Mouse (Mus musculus) limb, embryonic 13.5 days (tissue): ENCODE data around the gene Sorcs2. TPM values are rescaled to one million over a fixed set of nuclear protein-coding genes. Genes with fewer than 3 reads are reported as not detected.

Experiments used
- ATAC-seq: fragments of 200-750 bp; cut with Nextera tagmentation; 2 replicates; pipeline ENCODE4 v1.8.0; 2017; ENCODE audit warnings: low read depth, moderate number of reproducible peaks, moderate TSS enrichment; ENCODE audit not compliant: low FRiP score
- H3K27ac ChIP-seq: fragments of 300-500 bp; sonication (generic); 2 replicates; pipeline ENCODE4 v1.5.1; 2015; ENCODE audit warnings: inconsistent platforms, mild to moderate bottlenecking, moderate library complexity
- H3K27me3 ChIP-seq: fragments of 300-500 bp; sonication (generic); 2 replicates; pipeline ENCODE4 v1.6.1; 2015; ENCODE audit warnings: mild to moderate bottlenecking, inconsistent platforms
- H3K36me3 ChIP-seq: fragments of 300-500 bp; sonication (generic); 2 replicates; pipeline ENCODE4 v1.6.1; 2015; ENCODE audit warnings: inconsistent platforms, mild to moderate bottlenecking, moderate library complexity
- H3K4me1 ChIP-seq: fragments of 300-500 bp; sonication (generic); 2 replicates; pipeline ENCODE4 v1.6.1; 2015; ENCODE audit warnings: inconsistent platforms
- H3K4me2 ChIP-seq: fragments of 300-500 bp; sonication (generic); replicated peaks from 2 replicates; pipeline ENCODE4 v1.6.1; 2015; ENCODE audit warnings: inconsistent platforms, mild to moderate bottlenecking, moderate library complexity
- H3K4me3 ChIP-seq: fragments of 300-500 bp; sonication (generic); 2 replicates; pipeline ENCODE4 v1.5.1; 2015; ENCODE audit warnings: moderate library complexity, mild to moderate bottlenecking, inconsistent platforms
- H3K9ac ChIP-seq: fragments of 300-500 bp; sonication (generic); 2 replicates; pipeline ENCODE4 v1.6.1; 2015; ENCODE audit warnings: mild to moderate bottlenecking, inconsistent platforms
- H3K9me3 ChIP-seq: fragments of 300-500 bp; sonication (generic); 2 replicates; pipeline ENCODE4 v1.6.1; 2016; ENCODE audit warnings: inconsistent platforms
- WGBS: fragments of 180-500 bp; shearing (Covaris S2); methylation state at CpG from one replicate; pipeline ENCODE4 v1.1.7; 2015; 5-methylcytosine and 5-hydroxymethylcytosine counted together
- polyA plus RNA-seq: library from polyadenylated mRNA; unstranded; fragments of >200 nt; fragmentation: Nextera tagmentation; extraction: Ambion mirVana; gene quantifications from 2 replicates; pipeline ENCODE4 v1.2.1, GENCODE M21; 2015

The Sorcs2 gene
- polyA plus RNA-seq, 1 experiment from 2014 or later, result 23.0 TPM

DNA sequence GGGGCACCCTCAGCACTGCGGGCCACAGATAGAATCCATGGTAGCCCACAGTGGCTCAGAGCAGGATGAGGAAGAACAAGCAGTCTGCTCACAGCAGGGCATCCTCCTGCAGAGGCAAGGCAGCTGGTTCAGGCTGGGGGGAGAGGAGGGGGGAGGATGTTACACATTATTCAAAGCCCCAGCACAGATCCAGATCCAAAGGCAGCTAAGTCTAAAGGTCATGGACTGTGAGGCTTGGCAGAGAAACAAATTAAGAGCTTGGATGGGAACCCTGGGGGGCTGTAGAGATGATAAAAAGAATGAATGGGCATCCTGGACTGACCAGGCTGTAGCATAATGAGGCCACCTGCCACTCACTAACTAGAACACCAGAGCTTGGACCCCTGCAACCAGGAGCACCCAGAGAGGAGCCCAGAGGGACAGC is 28.7 kb downstream of the Sorcs2 start:
- H3K4me1 ChIP-seq, result peaks cover 76% of the 10 kb centered on the region
- no peak overlapping the region for H3K4me2 ChIP-seq

DNA sequence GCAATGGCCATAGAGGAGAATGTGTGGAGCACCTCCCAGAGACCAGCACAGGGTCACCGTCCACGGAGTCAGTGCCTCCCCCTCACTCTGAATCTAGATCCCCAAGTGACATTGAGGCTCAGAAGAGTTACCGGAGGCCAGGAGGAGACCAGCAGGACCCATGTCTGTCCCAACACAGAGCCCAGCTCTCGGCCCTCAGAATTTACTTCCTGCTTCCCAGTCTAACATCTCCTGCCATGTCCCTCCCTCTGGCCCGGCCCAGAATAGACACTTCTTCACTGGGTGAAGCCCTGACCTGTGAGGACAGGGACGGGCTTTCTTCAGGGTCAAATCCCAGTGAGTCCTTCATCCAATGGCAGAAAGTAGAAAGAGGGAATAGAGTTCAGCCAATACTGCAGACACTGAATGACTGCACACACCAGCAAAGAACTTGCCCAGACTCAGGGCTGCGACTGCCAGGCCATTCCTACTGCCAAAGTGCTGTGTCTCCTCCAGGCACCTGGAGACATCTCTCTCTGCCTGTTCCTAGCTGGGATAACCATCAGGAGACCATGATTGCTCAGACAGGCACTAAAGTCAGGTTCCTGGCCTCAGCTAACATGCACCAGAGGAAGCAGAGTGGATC is 29.3 kb downstream of the Sorcs2 start:
- H3K4me3 ChIP-seq, result no peak overlapping the region
- H3K27ac ChIP-seq, result no peak overlapping the region
- ATAC-seq, result no peak
- H3K4me2 ChIP-seq, result no peak overlapping the region
- H3K36me3 ChIP-seq, result no peaks in the 10 kb centered on the region
- 79% methylated on average over 7 of the region's 7 CpGs for WGBS
- peaks cover 70% of the 10 kb centered on the region for H3K4me1 ChIP-seq
- no peak overlapping the region for H3K9ac ChIP-seq
- H3K27me3 ChIP-seq, result no peaks in the 10 kb centered on the region
- no peaks in the 10 kb centered on the region for H3K9me3 ChIP-seq

More for the DNA sequence above, 28.7 kb downstream of the Sorcs2 start:
- Histone ChIP-seq H3K27me3 (no peaks in the 10 kb centered on the region), H3K9me3 (no peaks in the 10 kb centered on the region), H3K4me3 (no peak overlapping the region), H3K36me3 (no peaks in the 10 kb centered on the region), H3K27ac (no peak overlapping the region), H3K9ac (no peak overlapping the region)
- 46% methylated on average over 1 of the region's 1 CpGs for WGBS
- ATAC-seq, result no peak

DNA sequence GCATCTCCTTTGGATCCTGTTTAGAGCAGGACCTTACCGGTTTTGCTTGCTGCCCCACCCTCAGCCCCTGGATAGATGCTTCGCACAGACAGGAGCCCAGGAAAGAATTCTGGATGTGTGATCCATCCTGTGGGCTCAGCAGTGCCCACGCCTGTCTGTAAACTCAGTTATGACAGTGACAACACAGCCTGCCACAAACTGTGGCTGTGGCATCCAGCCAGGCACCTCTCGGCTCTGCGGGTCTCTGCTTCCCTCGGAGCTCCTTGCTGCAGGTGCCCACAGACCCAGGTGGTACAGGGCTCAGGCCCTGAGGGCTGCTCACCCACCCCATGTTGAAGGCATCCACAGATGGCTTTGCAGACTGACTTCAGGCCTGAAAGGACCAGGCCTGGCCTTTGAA is 30.0 kb downstream of the Sorcs2 start:
- ATAC-seq, result no peak
- peaks cover 69% of the 10 kb centered on the region for H3K4me1 ChIP-seq
- 0 out of 2 replicates have a peak overlapping the region, but pooled peaks have one; percentile 14 for H3K9ac ChIP-seq
- H3K36me3 ChIP-seq, result no peaks in the 10 kb centered on the region
- H3K27me3 ChIP-seq, result no peaks in the 10 kb centered on the region
- WGBS, result 64% methylated on average over 6 of the region's 6 CpGs
- no peak overlapping the region for H3K27ac ChIP-seq
- H3K4me2 ChIP-seq, result no peak overlapping the region
- H3K9me3 ChIP-seq, result no peaks in the 10 kb centered on the region
- H3K4me3 ChIP-seq, result no peak overlapping the region

DNA sequence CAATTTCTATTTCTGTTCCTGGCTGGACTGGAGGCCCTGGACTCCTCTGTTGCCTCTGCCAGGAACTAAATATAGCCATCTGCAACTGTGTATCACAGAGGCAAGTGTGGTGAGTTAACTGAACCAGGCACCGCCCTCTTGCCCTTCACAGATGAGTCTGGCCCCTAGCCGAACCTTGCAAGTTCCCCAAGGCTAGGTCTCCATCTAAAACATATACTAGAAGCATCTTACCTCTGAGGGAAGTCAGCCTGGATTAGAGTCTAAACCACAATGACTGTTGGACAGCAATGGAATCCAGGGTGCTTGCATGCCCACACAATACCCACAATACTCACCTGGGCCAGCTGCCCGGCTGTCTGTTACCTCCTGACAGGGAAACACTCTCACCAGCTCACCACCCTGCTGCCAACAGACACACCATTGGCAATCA is 30.7 kb downstream of the Sorcs2 start:
- no peak overlapping the region for H3K4me2 ChIP-seq
- no peaks in the 10 kb centered on the region for H3K9me3 ChIP-seq
- no peak for ATAC-seq
- H3K36me3 ChIP-seq, result no peaks in the 10 kb centered on the region
- no peak overlapping the region for H3K4me3 ChIP-seq
- H3K27me3 ChIP-seq, result no peaks in the 10 kb centered on the region
- WGBS, result 57% methylated on average over 3 of the region's 3 CpGs
- no peak overlapping the region for H3K9ac ChIP-seq
- no peak overlapping the region; the same call in 1 of the 2 replicates for H3K27ac ChIP-seq
- peaks cover 68% of the 10 kb centered on the region for H3K4me1 ChIP-seq

DNA sequence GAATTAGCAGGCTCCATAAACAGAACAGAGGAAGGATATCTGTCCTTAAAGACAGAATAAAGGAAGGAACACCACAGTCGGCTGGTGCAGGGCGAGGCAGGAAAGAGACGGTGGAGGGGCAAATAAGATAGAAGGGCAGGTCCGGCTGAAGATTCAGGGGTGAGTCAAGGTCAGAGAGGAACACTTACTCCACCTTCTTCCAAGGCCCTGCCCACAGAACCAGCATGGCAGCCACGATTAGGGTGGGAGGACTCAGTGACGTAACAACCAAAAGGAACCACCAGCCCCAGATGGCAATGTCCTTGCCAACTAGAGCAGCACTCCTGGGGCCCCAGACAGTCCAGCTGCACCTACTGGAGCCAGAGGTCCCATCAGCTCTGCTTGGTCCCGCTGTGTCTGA is 36.2 kb downstream of the Sorcs2 start:
- H3K4me3 ChIP-seq, result no peak overlapping the region
- H3K27ac ChIP-seq, result no peak overlapping the region
- H3K4me1 ChIP-seq, result peaks cover 60% of the 10 kb centered on the region
- H3K27me3 ChIP-seq, result no peaks in the 10 kb centered on the region
- no peak for ATAC-seq
- no peaks in the 10 kb centered on the region for H3K9me3 ChIP-seq
- no peak overlapping the region for H3K9ac ChIP-seq
- H3K36me3 ChIP-seq, result no peaks in the 10 kb centered on the region
- 84% methylated on average over 7 of the region's 7 CpGs for WGBS
- H3K4me2 ChIP-seq, result no peak overlapping the region

DNA sequence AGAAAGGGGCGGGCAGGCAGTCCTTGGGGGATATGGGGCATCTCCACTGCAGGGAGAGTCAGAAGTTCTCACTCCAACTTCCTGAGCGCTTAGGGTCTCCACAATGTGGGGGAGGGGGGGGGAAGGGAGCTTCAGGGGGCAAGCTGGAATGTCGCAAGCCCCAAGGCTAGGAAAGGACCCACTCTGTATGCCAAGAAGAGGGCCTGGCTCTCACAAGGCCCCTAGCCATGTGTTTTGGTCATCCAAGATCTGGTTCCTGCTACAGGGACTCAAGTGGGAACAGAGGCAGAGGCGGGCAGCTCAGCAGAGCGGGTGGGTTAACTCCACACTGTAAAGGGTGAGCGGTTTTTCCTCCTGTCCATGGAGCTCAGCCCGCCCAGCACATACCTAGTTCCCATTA is 37.6 kb downstream of the Sorcs2 start:
- WGBS, result 78% methylated on average over 7 of the region's 7 CpGs
- no peaks in the 10 kb centered on the region for H3K27me3 ChIP-seq
- ATAC-seq, result no peak
- H3K36me3 ChIP-seq, result no peaks in the 10 kb centered on the region
- H3K9ac ChIP-seq, result no peak overlapping the region
- H3K27ac ChIP-seq, result no peak overlapping the region
- H3K4me3 ChIP-seq, result no peak overlapping the region
- no peaks in the 10 kb centered on the region for H3K9me3 ChIP-seq
- peaks cover 67% of the 10 kb centered on the region for H3K4me1 ChIP-seq
- H3K4me2 ChIP-seq, result no peak overlapping the region

DNA sequence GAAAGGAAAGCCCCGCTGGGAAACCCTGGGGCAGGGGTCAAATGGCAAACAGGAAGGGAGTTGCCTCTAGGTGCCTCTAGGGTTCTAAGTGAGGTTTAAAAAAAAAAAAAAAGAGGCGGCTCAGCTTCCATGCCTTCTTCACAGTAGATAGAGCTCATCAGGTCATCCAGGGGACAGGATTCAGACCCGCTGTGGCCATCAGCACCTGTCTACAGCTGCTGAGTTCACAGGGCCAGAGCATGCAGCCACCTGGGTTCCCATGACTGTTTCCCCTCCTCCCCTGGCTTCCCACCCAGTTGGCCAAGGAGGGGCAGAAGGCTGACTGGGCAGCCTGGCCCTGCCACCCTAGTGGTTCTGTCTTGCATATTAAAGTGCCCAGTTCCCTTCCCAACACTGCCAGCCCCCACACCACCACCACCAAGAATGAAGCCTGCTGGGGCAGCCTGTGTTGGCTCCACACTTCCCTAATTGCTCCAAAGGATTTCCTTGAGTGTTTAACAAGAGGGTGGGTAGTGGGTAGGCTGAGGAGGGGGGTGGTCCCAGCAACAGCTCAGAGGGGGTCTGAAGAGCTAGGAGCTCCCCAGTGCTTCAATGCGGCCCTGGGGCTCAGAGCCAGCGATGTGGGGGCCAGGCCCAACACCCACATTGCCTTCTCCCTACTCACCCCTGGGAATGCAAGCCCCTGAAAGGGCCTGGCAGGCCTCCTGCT is 38.2 kb downstream of the Sorcs2 start:
- Histone ChIP-seq H3K27me3 (no peaks in the 10 kb centered on the region), H3K9me3 (no peaks in the 10 kb centered on the region), H3K9ac (no peak overlapping the region), H3K27ac (no peak overlapping the region), H3K4me1 (peaks cover 67% of the 10 kb centered on the region), H3K36me3 (no peaks in the 10 kb centered on the region), H3K4me2 (no peak overlapping the region), H3K4me3 (no peak overlapping the region)
- ATAC-seq, result no peak
- WGBS, result 52% methylated on average over 5 of the region's 5 CpGs

DNA sequence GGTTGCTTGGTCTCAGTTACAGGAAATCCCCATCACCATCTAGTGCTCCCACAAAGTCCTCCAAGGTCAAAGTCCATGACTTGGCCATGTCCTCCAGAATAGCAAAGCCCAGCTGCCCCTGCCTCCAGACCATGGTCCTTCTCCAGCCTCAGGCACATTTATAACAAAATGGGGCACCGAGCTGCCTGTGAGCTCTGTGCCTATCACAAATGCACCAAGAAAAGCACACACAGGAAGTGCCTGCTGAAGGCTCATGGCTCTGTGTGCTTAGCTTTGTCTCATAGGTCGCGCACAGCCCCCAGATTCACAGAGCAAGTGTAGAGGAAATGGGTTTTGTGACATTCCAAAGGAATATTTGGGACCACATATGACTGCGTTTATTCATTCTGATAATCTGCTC is 39.8 kb downstream of the Sorcs2 start:
- Histone ChIP-seq H3K4me1 (peaks cover 72% of the 10 kb centered on the region), H3K9me3 (no peaks in the 10 kb centered on the region), H3K9ac (no peak overlapping the region), H3K27me3 (no peaks in the 10 kb centered on the region), H3K4me2 (no peak overlapping the region), H3K4me3 (no peak overlapping the region), H3K27ac (no peak overlapping the region), H3K36me3 (no peaks in the 10 kb centered on the region)
- 73% methylated on average over 4 of the region's 4 CpGs for WGBS
- no peak for ATAC-seq

DNA sequence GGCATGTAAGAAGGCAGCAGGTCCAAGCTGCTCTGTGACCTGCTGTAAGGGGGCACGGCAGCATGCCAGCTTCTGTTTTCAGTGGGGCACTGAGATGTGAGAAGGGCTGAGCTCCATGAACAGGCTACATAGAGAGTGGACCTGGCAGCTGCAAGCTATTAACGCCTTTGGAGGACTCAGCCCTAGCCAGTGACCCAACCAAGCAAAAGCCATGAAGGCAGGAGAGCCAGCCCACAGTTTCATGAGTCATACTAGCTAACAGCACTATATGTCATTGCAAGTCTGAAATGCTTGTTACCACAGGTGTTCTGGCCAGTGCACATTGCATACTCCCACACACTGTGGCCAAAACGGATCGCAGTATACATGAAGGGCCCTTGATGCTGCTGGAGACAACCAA is 41.3 kb downstream of the Sorcs2 start:
- H3K27me3 ChIP-seq, result no peaks in the 10 kb centered on the region
- no peak overlapping the region for H3K4me2 ChIP-seq
- H3K36me3 ChIP-seq, result no peaks in the 10 kb centered on the region
- no peaks in the 10 kb centered on the region for H3K9me3 ChIP-seq
- H3K4me3 ChIP-seq, result no peak overlapping the region
- H3K4me1 ChIP-seq, result peaks cover 59% of the 10 kb centered on the region
- ATAC-seq, result no peak; the same call in 1 of the 2 replicates
- H3K27ac ChIP-seq, result no peak overlapping the region
- H3K9ac ChIP-seq, result no peak overlapping the region
- WGBS, result 71% methylated on average over 4 of the region's 4 CpGs

DNA sequence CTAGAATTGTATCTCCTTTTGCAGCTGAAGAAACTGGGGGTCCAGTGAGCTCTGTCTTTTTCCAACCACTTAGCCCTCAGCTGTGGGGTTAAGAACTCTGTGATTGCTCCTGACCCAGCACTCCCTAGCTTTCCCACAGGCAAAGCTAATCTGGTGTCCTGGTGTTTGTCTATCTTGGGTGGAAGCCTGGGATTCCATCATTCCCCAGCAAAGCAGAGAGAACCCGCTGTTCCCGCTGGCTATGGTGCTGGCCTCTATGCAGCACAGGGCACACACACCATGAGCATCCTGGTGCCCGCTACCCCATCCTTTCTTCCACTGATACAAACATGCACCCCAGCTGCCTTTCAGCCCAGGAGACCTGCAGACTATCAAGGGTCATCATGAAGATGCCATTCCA is 42.3 kb downstream of the Sorcs2 start:
- no peak for ATAC-seq
- WGBS, result 89% methylated on average over 3 of the region's 3 CpGs

DNA sequence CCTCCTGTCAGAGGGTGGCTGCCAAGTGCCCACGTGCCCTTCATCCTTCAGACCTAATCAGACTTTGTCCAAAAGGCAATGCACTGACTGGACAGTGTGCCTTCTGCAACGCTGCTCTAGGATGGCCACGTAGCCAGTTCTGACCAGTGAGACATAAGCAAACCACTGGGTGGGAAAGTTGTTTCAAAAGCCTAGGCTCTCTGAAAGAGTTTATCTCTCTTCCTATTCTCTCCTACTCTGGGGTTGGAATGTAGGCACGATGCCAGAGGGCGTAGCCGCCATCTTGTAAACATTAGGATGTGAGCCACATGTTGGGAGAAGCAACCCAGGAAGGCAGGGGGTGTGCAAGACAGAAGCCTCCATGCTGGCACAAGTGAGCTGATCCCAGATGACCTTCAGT is 44.3 kb downstream of the Sorcs2 start:
- Histone ChIP-seq H3K9ac (no peak overlapping the region), H3K4me1 (peaks cover 34% of the 10 kb centered on the region), H3K4me3 (no peak overlapping the region), H3K4me2 (no peak overlapping the region), H3K9me3 (no peaks in the 10 kb centered on the region), H3K27me3 (no peaks in the 10 kb centered on the region), H3K36me3 (no peaks in the 10 kb centered on the region), H3K27ac (no peak overlapping the region)
- no peak for ATAC-seq
- WGBS, result 95% methylated on average over 6 of the region's 6 CpGs

More for the DNA sequence above, 42.3 kb downstream of the Sorcs2 start:
- H3K9ac ChIP-seq, result no peak overlapping the region
- H3K9me3 ChIP-seq, result no peaks in the 10 kb centered on the region
- H3K4me1 ChIP-seq, result peaks cover 55% of the 10 kb centered on the region
- no peak overlapping the region for H3K4me3 ChIP-seq
- H3K27me3 ChIP-seq, result no peaks in the 10 kb centered on the region
- no peak overlapping the region for H3K27ac ChIP-seq
- H3K4me2 ChIP-seq, result no peak overlapping the region
- no peaks in the 10 kb centered on the region for H3K36me3 ChIP-seq

DNA sequence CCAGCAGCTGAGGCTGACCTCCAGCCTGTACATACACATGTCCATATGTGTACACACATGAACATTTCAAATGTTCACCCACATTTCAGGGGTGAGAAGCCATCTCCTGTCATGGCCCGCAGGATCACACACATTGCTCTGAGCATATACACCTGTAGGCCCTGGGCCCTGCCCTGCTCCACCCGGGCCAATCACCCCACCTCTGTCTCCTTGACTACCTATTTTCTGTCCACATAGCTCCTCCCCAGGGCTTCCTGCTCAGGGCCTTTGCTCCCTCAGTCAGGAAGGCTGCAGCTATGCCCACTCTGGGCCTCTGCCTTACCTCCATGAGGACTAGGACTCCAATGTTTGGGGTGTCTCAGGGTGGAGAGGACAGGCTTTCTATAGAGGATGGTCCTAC is 44.7 kb downstream of the Sorcs2 start:
- Histone ChIP-seq H3K9me3 (no peaks in the 10 kb centered on the region), H3K9ac (no peak overlapping the region), H3K4me2 (no peak overlapping the region), H3K36me3 (no peaks in the 10 kb centered on the region), H3K4me3 (no peak overlapping the region), H3K27ac (no peak overlapping the region), H3K4me1 (peaks cover 30% of the 10 kb centered on the region), H3K27me3 (no peaks in the 10 kb centered on the region)
- whole genome bisulfite sequencing, result 84% methylated on average over 2 of the region's 2 CpGs
- no peak for ATAC-seq

DNA sequence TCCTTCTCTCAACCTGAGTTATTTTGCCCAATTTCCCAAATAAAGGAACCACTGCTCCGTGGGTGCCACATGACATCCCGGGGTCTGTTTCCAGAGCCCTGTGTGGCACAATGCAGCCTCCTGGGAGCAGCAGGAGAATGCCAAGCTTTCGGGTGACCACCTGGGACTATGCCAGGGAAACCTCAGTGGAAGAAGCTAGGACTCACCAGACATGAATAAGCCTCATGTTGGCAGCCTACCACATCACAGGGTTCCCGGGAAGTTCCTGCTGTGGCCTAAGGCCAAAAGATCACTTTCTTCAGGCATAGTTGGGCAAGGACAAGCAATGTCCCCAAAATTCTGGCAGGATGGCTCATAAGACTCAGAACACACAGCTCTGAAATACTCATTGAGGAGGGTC is 51.2 kb downstream of the Sorcs2 start:
- no peaks in the 10 kb centered on the region for H3K9me3 ChIP-seq
- ATAC-seq, result no peak
- peaks cover 14% of the 10 kb centered on the region for H3K4me1 ChIP-seq
- no peak overlapping the region for H3K4me3 ChIP-seq
- no peaks in the 10 kb centered on the region for H3K36me3 ChIP-seq
- H3K9ac ChIP-seq, result no peak overlapping the region
- 90% methylated on average over 4 of the region's 4 CpGs for WGBS
- no peak overlapping the region for H3K4me2 ChIP-seq
- H3K27ac ChIP-seq, result no peak overlapping the region
- no peaks in the 10 kb centered on the region for H3K27me3 ChIP-seq
